Mouse (Mus musculus): ENCODE measurements at regions not wholly inside any gene's neighbourhood (a gene's known extent, or its start where the extent isn't known, plus 50 kb on each side); places are given as distances from the start of the nearest gene placed in this dataset.
"Not testable (repeated sequence)": the region's sequence is repeated elsewhere in the genome, so short reads cannot be mapped to it uniquely, and the experiment has no call there.

- DNase-seq: no peak
Measured at GRCm38 (mm10) chr14:46591211-46591610, 169.1 kb upstream of the Cdkn3 start.

GRCm38 (mm10) chr14:46586093-46586492, 174.2 kb upstream of the Cdkn3 start:
- DNase-seq: no peak

- DNase-seq: no peak
Measured at GRCm38 (mm10) chr14:46578051-46579000, 182.0 kb upstream of the Cdkn3 start.

GRCm38 (mm10) chr14:46575889-46576288, 184.5 kb upstream of the Cdkn3 start:
- DNase-seq: no peak

GRCm38 (mm10) chr14:46575414-46575813, 184.9 kb upstream of the Cdkn3 start:
- DNase-seq: no peak

GRCm38 (mm10) chr14:46573401-46573800, 182.9 kb upstream of the Bmp4 start:
- DNase-seq: no peak

GRCm38 (mm10) chr14:46572972-46573371, 182.5 kb upstream of the Bmp4 start:
- DNase-seq: not testable (repeated sequence)

GRCm38 (mm10) chr14:46571841-46572240, 181.4 kb upstream of the Bmp4 start:
- DNase-seq: no peak

GRCm38 (mm10) chr14:46569273-46569672, 178.8 kb upstream of the Bmp4 start:
- no peak for DNase-seq

- no peak for DNase-seq
Measured at GRCm38 (mm10) chr14:46567411-46567780, 176.9 kb upstream of the Bmp4 start.

- DNase-seq: no peak
Measured at GRCm38 (mm10) chr14:46566681-46567410, 176.4 kb upstream of the Bmp4 start.

- DNase-seq: peak; percentile 30 to 52
Measured at GRCm38 (mm10) chr14:46564998-46565397, 174.5 kb upstream of the Bmp4 start.

- no peak for DNase-seq
Measured at GRCm38 (mm10) chr14:46562016-46562415, 171.5 kb upstream of the Bmp4 start.

GRCm38 (mm10) chr14:46553239-46553638, 162.8 kb upstream of the Bmp4 start:
- no peak for DNase-seq

- DNase-seq: no peak
Measured at GRCm38 (mm10) chr14:46546146-46546545, 155.7 kb upstream of the Bmp4 start.

GRCm38 (mm10) chr14:46539466-46540187, 149.2 kb upstream of the Bmp4 start:
- no peak for DNase-seq

- no peak for DNase-seq
Measured at GRCm38 (mm10) chr14:46536002-46536762, 145.7 kb upstream of the Bmp4 start.

- DNase-seq: no peak
Measured at GRCm38 (mm10) chr14:46532697-46533096, 142.2 kb upstream of the Bmp4 start.

GRCm38 (mm10) chr14:46530452-46530851, 140.0 kb upstream of the Bmp4 start:
- no peak for DNase-seq

- no peak for DNase-seq
Measured at GRCm38 (mm10) chr14:46529086-46529715, 138.7 kb upstream of the Bmp4 start.

- peak; percentile 16 to 20 for DNase-seq
Measured at GRCm38 (mm10) chr14:46517258-46517657, 126.8 kb upstream of the Bmp4 start.

GRCm38 (mm10) chr14:46516285-46516684, 125.8 kb upstream of the Bmp4 start:
- DNase-seq: no peak

All from kidney, adult 8-10 months (tissue).